ENCODE assay signal across 8 mouse cellular contexts in genomic region chr15:11753216-11753615, GRCm38 (mm10).
DNase-seq lines count a peak whose midpoint lies in the region; ATAC-seq and TF ChIP-seq lines count a peak whose summit lies in the region.

No protein-coding gene starts in this region.

- TF ChIP-seq EP300 in stomach, postnatal 0 days (optimal IDR thresholded peaks at IDR 0.05), result no peak

- no peak for ATAC-seq in midbrain, embryonic 16.5 days
- peak; percentile 72 for ATAC-seq in heart, embryonic 16.5 days (replicated peaks; ENCODE audit: extremely low read depth, insufficient read depth, low FRiP score)
- peak; percentile 78 for ATAC-seq in lung, embryonic 16.5 days (ENCODE audit: low read depth)
- no peak for ATAC-seq in stomach, postnatal 0 days (ENCODE audit: low FRiP score, low TSS enrichment)

- H3K36me3 ChIP-seq in midbrain, embryonic 10.5 days, result no peaks in the 10 kb centered on the region
- no peaks in the 10 kb centered on the region for H3K36me3 ChIP-seq in midbrain, embryonic 16.5 days (ENCODE audit: control insufficient read depth, insufficient read depth, low read length)
- no peaks in the 10 kb centered on the region for H3K36me3 ChIP-seq in heart, embryonic 16.5 days (ENCODE audit: control insufficient read depth, insufficient read depth)
- H3K36me3 ChIP-seq in lung, embryonic 16.5 days (ENCODE audit: control insufficient read depth, insufficient read depth, low read length), result no peaks in the 10 kb centered on the region
- H3K36me3 ChIP-seq in stomach, postnatal 0 days (ENCODE audit: control insufficient read depth, insufficient read depth, low read length), result no peaks in the 10 kb centered on the region

- TF ChIP-seq CTCF in stomach, postnatal 0 days (IDR thresholded peaks at IDR 0.05; ENCODE audit: low read depth), result peak; percentile 95

- no peak overlapping the region for H3K27ac ChIP-seq in midbrain, embryonic 10.5 days (replicated peaks)
- no peak overlapping the region for H3K27ac ChIP-seq in midbrain, embryonic 16.5 days (ENCODE audit: low read length)
- no peak overlapping the region for H3K27ac ChIP-seq in heart, embryonic 16.5 days (ENCODE audit: low read length)
- no peak overlapping the region for H3K27ac ChIP-seq in lung, embryonic 16.5 days (ENCODE audit: low read length)
- H3K27ac ChIP-seq in stomach, postnatal 0 days (replicated peaks), result no peak overlapping the region

- H3K9ac ChIP-seq in midbrain, embryonic 16.5 days (ENCODE audit: low read depth, low read length), result no peak overlapping the region
- H3K9ac ChIP-seq in heart, embryonic 16.5 days (ENCODE audit: low read length), result no peak overlapping the region
- no peak overlapping the region for H3K9ac ChIP-seq in lung, embryonic 16.5 days (ENCODE audit: low read length)
- no peak overlapping the region for H3K9ac ChIP-seq in stomach, postnatal 0 days (ENCODE audit: low read length)

- no peak overlapping the region for H3K4me3 ChIP-seq in midbrain, embryonic 10.5 days
- H3K4me3 ChIP-seq in midbrain, embryonic 16.5 days (ENCODE audit: low read depth, low read length), result no peak overlapping the region
- H3K4me3 ChIP-seq in heart, embryonic 16.5 days (ENCODE audit: low read length), result no peak overlapping the region
- no peak overlapping the region for H3K4me3 ChIP-seq in lung, embryonic 16.5 days (ENCODE audit: low read length)
- no peak overlapping the region for H3K4me3 ChIP-seq in stomach, postnatal 0 days (ENCODE audit: low read depth, low read length)

- peak; percentile 28 for DNase-seq in midbrain, embryonic 10.5 days (ENCODE audit: low spot score)
- peak; percentile 3 for DNase-seq in cerebellum, adult 8-10 months
- DNase-seq in layer of hippocampus, adult 11-12 months (ENCODE audit: low spot score), result peak; percentile 61
- peak; percentile 40 for DNase-seq in stomach, postnatal 0 days (ENCODE audit: low spot score)
- DNase-seq in thymus, postnatal 36 days, result no peak

- WGBS in midbrain, embryonic 10.5 days, result 30% methylated on average over 3 of the region's 3 CpGs
- WGBS in midbrain, embryonic 16.5 days, result 30% methylated on average over 3 of the region's 3 CpGs
- 11% methylated on average over 3 of the region's 3 CpGs for WGBS in heart, embryonic 16.5 days
- WGBS in lung, embryonic 16.5 days, result 15% methylated on average over 3 of the region's 3 CpGs
- 22% methylated on average over 3 of the region's 3 CpGs for WGBS in stomach, postnatal 0 days

- H3K4me2 ChIP-seq in midbrain, embryonic 16.5 days (ENCODE audit: low read length), result no peak overlapping the region
- H3K4me2 ChIP-seq in heart, embryonic 16.5 days (ENCODE audit: low read depth, low read length), result no peak overlapping the region
- H3K4me2 ChIP-seq in lung, embryonic 16.5 days (ENCODE audit: low read depth, low read length), result no peak overlapping the region
- H3K4me2 ChIP-seq in stomach, postnatal 0 days (replicated peaks; ENCODE audit: low read depth), result no peak overlapping the region

- H3K27me3 ChIP-seq in midbrain, embryonic 10.5 days (ENCODE audit: low read depth, poor library complexity, severe bottlenecking), result no peaks in the 10 kb centered on the region
- no peaks in the 10 kb centered on the region for H3K27me3 ChIP-seq in midbrain, embryonic 16.5 days (ENCODE audit: control insufficient read depth, insufficient read depth, low read depth, low read length)
- H3K27me3 ChIP-seq in heart, embryonic 16.5 days (ENCODE audit: control insufficient read depth, insufficient read depth, low read length), result no peaks in the 10 kb centered on the region
- no peaks in the 10 kb centered on the region for H3K27me3 ChIP-seq in lung, embryonic 16.5 days (ENCODE audit: control insufficient read depth, insufficient read depth, low read depth, low read length)
- H3K27me3 ChIP-seq in stomach, postnatal 0 days (ENCODE audit: control insufficient read depth, insufficient read depth, low read length), result no peaks in the 10 kb centered on the region

- H3K9me3 ChIP-seq in midbrain, embryonic 10.5 days (replicated peaks), result no peaks in the 10 kb centered on the region
- no peaks in the 10 kb centered on the region for H3K9me3 ChIP-seq in midbrain, embryonic 16.5 days (replicated peaks; ENCODE audit: control insufficient read depth, low read length, poor library complexity, severe bottlenecking)
- H3K9me3 ChIP-seq in heart, embryonic 16.5 days (replicated peaks; ENCODE audit: control insufficient read depth, low read length), result peaks cover 2% of the 10 kb centered on the region; the same call in 1 of the 2 replicates
- peaks cover 2% of the 10 kb centered on the region; the same call in 1 of the 2 replicates for H3K9me3 ChIP-seq in lung, embryonic 16.5 days (ENCODE audit: control insufficient read depth, low read length)
- H3K9me3 ChIP-seq in stomach, postnatal 0 days (ENCODE audit: control insufficient read depth, low read length), result no peaks in the 10 kb centered on the region

- H3K4me1 ChIP-seq in midbrain, embryonic 10.5 days, result no peaks in the 10 kb centered on the region
- no peaks in the 10 kb centered on the region for H3K4me1 ChIP-seq in midbrain, embryonic 16.5 days (ENCODE audit: control insufficient read depth, insufficient read depth, low read length)
- no peaks in the 10 kb centered on the region for H3K4me1 ChIP-seq in heart, embryonic 16.5 days (ENCODE audit: control insufficient read depth, insufficient read depth, low read length)
- H3K4me1 ChIP-seq in lung, embryonic 16.5 days (replicated peaks; ENCODE audit: control insufficient read depth, insufficient read depth, low read length), result no peaks in the 10 kb centered on the region
- H3K4me1 ChIP-seq in stomach, postnatal 0 days (replicated peaks; ENCODE audit: control insufficient read depth, insufficient read depth), result no peaks in the 10 kb centered on the region

Comparison
In these comparisons a context has a peak if more than half of its experiments do, and no peak if none do; other contexts are left out.
1. DNase-seq: peak in midbrain, embryonic 10.5 days (single experiment), cerebellum, adult 8-10 months (single experiment), layer of hippocampus, adult 11-12 months (single experiment) and stomach, postnatal 0 days (single experiment); none in thymus, postnatal 36 days (0 of 2).
2. ATAC-seq: peak in heart, embryonic 16.5 days (single experiment) and lung, embryonic 16.5 days (single experiment); none in midbrain, embryonic 16.5 days (single experiment) and stomach, postnatal 0 days (single experiment).